Mouse (Mus musculus): ENCODE results near the gene Sardh. TPM values are rescaled to one million over a fixed set of nuclear protein-coding genes. Genes with fewer than 3 reads are reported as not detected.

The Sardh gene
- polyA plus RNA-seq, 1 experiment from 2014 or later: 12.9 TPM

DNA sequence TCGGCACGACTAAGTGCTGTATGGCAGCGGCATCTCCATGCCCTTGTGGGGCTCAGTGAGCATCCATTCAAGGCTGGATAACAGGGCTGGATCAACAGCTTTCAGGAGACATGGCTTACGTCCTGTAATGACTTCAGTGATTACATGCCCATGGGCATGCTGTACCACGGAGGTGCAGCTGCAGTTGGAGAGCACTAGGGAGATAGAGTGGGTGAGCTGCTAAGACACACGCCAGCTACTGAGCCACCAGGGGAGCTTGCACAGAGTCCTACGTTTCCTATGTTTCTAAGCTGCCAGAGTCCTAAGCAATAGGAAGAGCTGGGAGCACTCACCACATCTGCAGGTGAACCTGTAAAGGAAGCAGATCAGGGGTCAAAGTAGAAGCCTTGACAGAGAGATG is 30.7 kb upstream of the Sardh start:
- Histone ChIP-seq H3K4me2 (no peak overlapping the region), H3K4me3 (ENCODE audit: low read depth, low read length) (no peak overlapping the region), H3K9ac (ENCODE audit: low read depth, low read length) (no peak overlapping the region), H3K27me3 (ENCODE audit: control insufficient read depth, insufficient read depth, low read length) (no peaks in the 10 kb centered on the region), H3K9me3 (replicated peaks; ENCODE audit: control insufficient read depth, low read length) (peaks cover 2% of the 10 kb centered on the region; the same call in 1 of the 2 replicates), H3K36me3 (ENCODE audit: control insufficient read depth, insufficient read depth, low read length) (peaks cover 16% of the 10 kb centered on the region), H3K27ac (ENCODE audit: low read depth, low read length) (no peak overlapping the region), H3K4me1 (ENCODE audit: control insufficient read depth, insufficient read depth, low read length) (no peaks in the 10 kb centered on the region; the same call in 1 of the 2 replicates)
- ATAC-seq (replicated peaks; ENCODE audit: insufficient number of reproducible peaks, low FRiP score, low TSS enrichment): no peak
- 88% methylated on average over 7 of the region's 7 CpGs for WGBS (ENCODE audit: insufficient replicate concordance)

DNA sequence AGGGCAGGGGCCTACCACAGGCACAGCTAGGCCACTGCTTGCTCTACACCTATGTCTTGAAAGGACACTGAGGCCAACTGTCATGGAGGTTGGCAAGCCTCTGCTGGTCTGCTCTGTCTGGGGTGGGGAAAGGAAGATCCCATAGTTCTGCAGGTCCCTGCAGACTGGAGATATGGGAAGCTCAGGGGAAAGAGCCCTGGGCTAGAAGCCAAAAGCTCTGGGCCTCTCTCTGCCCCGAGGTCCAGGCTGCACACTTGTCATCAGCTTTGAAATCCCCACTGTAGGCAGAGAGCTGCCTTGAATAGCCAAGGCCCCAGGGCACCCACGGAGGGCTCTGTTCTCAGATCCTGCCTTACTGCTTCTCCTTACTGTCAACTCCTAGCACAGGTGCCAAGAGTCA is 20.2 kb upstream of the Sardh start:
- 49% methylated on average over 2 of the region's 2 CpGs for WGBS (ENCODE audit: insufficient replicate concordance)
- Histone ChIP-seq H3K4me1 (ENCODE audit: control insufficient read depth, insufficient read depth, low read length) (peaks cover 8% of the 10 kb centered on the region), H3K9me3 (replicated peaks; ENCODE audit: control insufficient read depth, low read length) (no peaks in the 10 kb centered on the region), H3K4me3 (ENCODE audit: low read depth, low read length) (no peak overlapping the region), H3K27me3 (ENCODE audit: control insufficient read depth, insufficient read depth, low read length) (no peaks in the 10 kb centered on the region), H3K4me2 (no peak overlapping the region), H3K27ac (ENCODE audit: low read depth, low read length) (peak overlapping the region; percentile 15; the same call in 1 of the 2 replicates), H3K9ac (ENCODE audit: low read depth, low read length) (0 out of 2 replicates have a peak overlapping the region, but pooled peaks have one; percentile 22), H3K36me3 (ENCODE audit: control insufficient read depth, insufficient read depth, low read length) (peaks cover 11% of the 10 kb centered on the region)
- ATAC-seq (replicated peaks; ENCODE audit: insufficient number of reproducible peaks, low FRiP score, low TSS enrichment): no peak

DNA sequence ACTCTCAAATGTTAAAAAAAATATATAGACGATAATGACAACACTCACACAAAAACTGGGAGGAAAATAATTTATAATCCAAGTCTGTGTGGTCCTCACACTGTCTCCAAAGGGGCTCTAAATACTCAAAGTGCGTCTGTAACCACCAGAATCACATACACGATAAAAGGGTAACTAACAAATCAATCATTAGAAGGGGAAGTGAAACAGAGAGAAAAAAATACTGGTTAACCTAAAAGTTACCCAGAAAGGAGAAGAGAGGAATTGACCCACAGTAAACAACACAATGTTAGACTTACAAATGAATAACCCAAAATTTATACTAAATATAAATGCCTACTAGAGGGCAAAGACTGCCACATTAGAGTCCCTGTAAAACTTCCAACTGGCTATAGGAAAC is 17.7 kb upstream of the Sardh start:
- 86% methylated on average over 3 of the region's 3 CpGs for WGBS (ENCODE audit: insufficient replicate concordance)
- Histone ChIP-seq H3K36me3 (ENCODE audit: control insufficient read depth, insufficient read depth, low read length) (peaks cover 6% of the 10 kb centered on the region), H3K27me3 (ENCODE audit: control insufficient read depth, insufficient read depth, low read length) (no peaks in the 10 kb centered on the region), H3K4me3 (ENCODE audit: low read depth, low read length) (no peak overlapping the region), H3K9ac (ENCODE audit: low read depth, low read length) (no peak overlapping the region), H3K9me3 (replicated peaks; ENCODE audit: control insufficient read depth, low read length) (no peaks in the 10 kb centered on the region), H3K27ac (ENCODE audit: low read depth, low read length) (no peak overlapping the region), H3K4me2 (no peak overlapping the region), H3K4me1 (ENCODE audit: control insufficient read depth, insufficient read depth, low read length) (peaks cover 8% of the 10 kb centered on the region)
- ATAC-seq (replicated peaks; ENCODE audit: insufficient number of reproducible peaks, low FRiP score, low TSS enrichment): no peak

DNA sequence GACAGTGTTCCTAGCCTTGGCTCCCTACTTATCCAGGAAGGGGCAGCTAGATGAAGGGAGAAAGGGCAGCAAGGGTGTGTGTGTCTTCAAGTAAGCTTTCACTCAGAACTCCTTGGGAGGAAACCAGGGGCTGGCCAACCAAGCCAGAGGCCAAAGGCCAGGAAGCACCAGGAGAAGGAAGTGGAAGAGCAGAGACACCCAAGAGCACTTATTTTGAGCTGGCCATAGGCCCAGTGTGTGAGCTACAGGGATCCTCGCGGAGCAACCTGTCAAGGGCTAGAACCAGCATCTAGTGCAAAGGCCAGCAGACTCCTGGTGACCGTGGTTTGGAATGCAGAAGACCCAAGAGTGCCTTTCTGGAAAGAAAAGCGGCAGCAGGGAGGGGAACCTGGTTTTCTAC is 14.8 kb upstream of the Sardh start:
- ATAC-seq (replicated peaks; ENCODE audit: insufficient number of reproducible peaks, low FRiP score, low TSS enrichment): no peak
- no peak overlapping the region for H3K4me3 ChIP-seq (ENCODE audit: low read depth, low read length)
- no peaks in the 10 kb centered on the region for H3K9me3 ChIP-seq (replicated peaks; ENCODE audit: control insufficient read depth, low read length)
- H3K27me3 ChIP-seq (ENCODE audit: control insufficient read depth, insufficient read depth, low read length): no peaks in the 10 kb centered on the region
- no peaks in the 10 kb centered on the region for H3K36me3 ChIP-seq (ENCODE audit: control insufficient read depth, insufficient read depth, low read length)
- peaks cover 1% of the 10 kb centered on the region for H3K4me1 ChIP-seq (ENCODE audit: control insufficient read depth, insufficient read depth, low read length)
- 82% methylated on average over 4 of the region's 4 CpGs for WGBS (ENCODE audit: insufficient replicate concordance)
- no peak overlapping the region for H3K9ac ChIP-seq (ENCODE audit: low read depth, low read length)
- H3K27ac ChIP-seq (ENCODE audit: low read depth, low read length): no peak overlapping the region
- no peak overlapping the region for H3K4me2 ChIP-seq

DNA sequence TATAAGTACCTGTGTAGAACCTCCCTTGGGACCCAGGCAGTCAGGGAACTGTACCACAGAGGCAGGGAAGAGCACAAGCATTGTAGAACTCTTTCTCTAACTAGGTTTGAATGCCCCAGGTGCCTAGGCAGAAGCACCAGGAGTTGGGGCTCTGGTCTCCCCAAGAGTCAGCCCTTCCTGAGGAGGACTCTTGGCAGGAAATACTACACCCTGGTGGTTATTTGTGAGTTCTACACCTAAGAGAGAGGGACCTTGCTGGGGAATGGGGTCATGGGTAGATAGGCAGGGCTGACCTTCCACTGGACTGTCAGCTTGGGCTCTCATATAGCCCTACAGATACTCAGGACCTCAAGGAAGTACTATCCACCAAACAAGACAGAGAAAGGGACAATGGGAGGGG is 3.3 kb upstream of the Sardh start:
- peaks cover 9% of the 10 kb centered on the region for H3K4me1 ChIP-seq (ENCODE audit: control insufficient read depth, insufficient read depth, low read length)
- no peak overlapping the region for H3K4me3 ChIP-seq (ENCODE audit: low read depth, low read length)
- H3K9ac ChIP-seq (ENCODE audit: low read depth, low read length): no peak overlapping the region
- H3K27me3 ChIP-seq (ENCODE audit: control insufficient read depth, insufficient read depth, low read length): no peaks in the 10 kb centered on the region
- no peak overlapping the region for H3K4me2 ChIP-seq
- H3K36me3 ChIP-seq (ENCODE audit: control insufficient read depth, insufficient read depth, low read length): no peaks in the 10 kb centered on the region
- no peak overlapping the region for H3K27ac ChIP-seq (ENCODE audit: low read depth, low read length)
- no peaks in the 10 kb centered on the region for H3K9me3 ChIP-seq (replicated peaks; ENCODE audit: control insufficient read depth, low read length)
- no peak for ATAC-seq (replicated peaks; ENCODE audit: insufficient number of reproducible peaks, low FRiP score, low TSS enrichment)

DNA sequence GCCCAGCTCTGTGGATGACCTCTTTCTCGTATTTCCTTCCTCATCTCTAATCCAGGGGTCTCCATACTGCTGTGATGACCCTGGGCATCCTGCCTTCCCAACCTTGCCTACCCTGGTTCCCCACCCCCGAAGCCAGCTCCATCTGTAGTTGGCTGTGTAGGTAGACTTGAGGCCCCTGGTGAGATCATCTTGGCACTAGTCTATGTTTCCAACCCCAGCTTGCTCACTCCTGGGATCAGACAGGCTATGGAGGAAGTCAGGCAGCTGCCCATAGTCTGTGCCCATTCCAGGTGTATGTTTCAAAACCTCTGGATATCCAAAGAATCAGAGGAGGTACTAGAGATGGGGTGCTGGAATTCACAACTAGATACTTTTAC is 662 bp downstream of the Sardh start:
- 0 out of 2 replicates have a peak, but pooled peaks cover 3% of the 10 kb centered on the region for H3K27me3 ChIP-seq (ENCODE audit: control insufficient read depth, insufficient read depth, low read length)
- H3K36me3 ChIP-seq (ENCODE audit: control insufficient read depth, insufficient read depth, low read length): no peaks in the 10 kb centered on the region
- no peaks in the 10 kb centered on the region for H3K9me3 ChIP-seq (replicated peaks; ENCODE audit: control insufficient read depth, low read length)
- H3K4me1 ChIP-seq (ENCODE audit: control insufficient read depth, insufficient read depth, low read length): peaks cover 10% of the 10 kb centered on the region
- no peak for ATAC-seq (replicated peaks; ENCODE audit: insufficient number of reproducible peaks, low FRiP score, low TSS enrichment)
- no peak overlapping the region for H3K4me2 ChIP-seq
- no peak overlapping the region for H3K4me3 ChIP-seq (ENCODE audit: low read depth, low read length)
- 40% methylated on average over 2 of the region's 2 CpGs for WGBS (ENCODE audit: insufficient replicate concordance)
- H3K27ac ChIP-seq (ENCODE audit: low read depth, low read length): peak overlapping the region; percentile 32
- no peak overlapping the region for H3K9ac ChIP-seq (ENCODE audit: low read depth, low read length)

DNA sequence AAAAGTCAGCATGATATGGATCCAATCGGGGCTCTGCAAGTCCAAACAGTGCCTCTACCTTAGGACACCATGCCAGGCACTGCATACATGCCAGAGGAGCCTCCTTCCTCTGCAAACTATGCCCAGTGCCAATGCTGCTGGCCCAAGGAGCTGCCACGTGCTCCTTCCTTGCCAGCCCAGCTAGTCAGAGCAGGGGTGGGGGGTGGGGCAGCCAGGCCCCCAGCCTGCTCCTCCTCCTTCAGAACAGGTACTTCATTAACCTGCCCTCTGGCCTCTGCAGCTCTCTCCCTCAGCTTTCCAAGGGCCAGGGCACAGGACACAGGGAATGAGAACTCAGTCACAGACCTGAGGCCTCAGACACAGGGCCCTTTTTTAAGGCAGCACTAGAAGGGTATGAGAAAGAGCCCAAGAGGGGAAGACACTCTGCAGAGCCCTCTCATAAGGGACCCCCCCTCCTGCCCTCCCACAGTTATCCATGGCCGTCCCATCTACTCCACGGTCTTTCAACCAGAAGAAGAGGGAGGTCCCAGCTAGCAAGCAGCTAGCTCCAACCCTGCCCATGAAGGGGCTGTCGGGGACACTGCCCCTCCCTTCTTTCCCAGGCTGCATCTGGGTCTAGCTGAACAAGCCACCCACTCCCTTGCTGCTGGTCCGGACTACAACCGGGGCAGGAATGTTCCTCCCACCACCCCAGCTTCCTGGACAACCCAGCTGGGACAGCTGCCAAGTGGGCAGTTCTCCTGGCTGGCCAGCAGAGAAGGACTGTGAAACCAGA is 1.2 kb downstream of the Sardh start:
- 32% methylated on average over 7 of the region's 7 CpGs for WGBS (ENCODE audit: insufficient replicate concordance)
- peak overlapping the region; percentile 50 for H3K4me2 ChIP-seq
- peaks cover 10% of the 10 kb centered on the region for H3K4me1 ChIP-seq (ENCODE audit: control insufficient read depth, insufficient read depth, low read length)
- no peaks in the 10 kb centered on the region for H3K9me3 ChIP-seq (replicated peaks; ENCODE audit: control insufficient read depth, low read length)
- H3K9ac ChIP-seq (ENCODE audit: low read depth, low read length): peak overlapping the region; percentile 50
- peak; percentile 83 for ATAC-seq (replicated peaks; ENCODE audit: insufficient number of reproducible peaks, low FRiP score, low TSS enrichment)
- 0 out of 2 replicates have a peak, but pooled peaks cover 3% of the 10 kb centered on the region for H3K27me3 ChIP-seq (ENCODE audit: control insufficient read depth, insufficient read depth, low read length)
- no peak overlapping the region for H3K4me3 ChIP-seq (ENCODE audit: low read depth, low read length)
- no peaks in the 10 kb centered on the region for H3K36me3 ChIP-seq (ENCODE audit: control insufficient read depth, insufficient read depth, low read length)
- peak overlapping the region; percentile 43; the same call in 1 of the 2 replicates for H3K27ac ChIP-seq (ENCODE audit: low read depth, low read length)

DNA sequence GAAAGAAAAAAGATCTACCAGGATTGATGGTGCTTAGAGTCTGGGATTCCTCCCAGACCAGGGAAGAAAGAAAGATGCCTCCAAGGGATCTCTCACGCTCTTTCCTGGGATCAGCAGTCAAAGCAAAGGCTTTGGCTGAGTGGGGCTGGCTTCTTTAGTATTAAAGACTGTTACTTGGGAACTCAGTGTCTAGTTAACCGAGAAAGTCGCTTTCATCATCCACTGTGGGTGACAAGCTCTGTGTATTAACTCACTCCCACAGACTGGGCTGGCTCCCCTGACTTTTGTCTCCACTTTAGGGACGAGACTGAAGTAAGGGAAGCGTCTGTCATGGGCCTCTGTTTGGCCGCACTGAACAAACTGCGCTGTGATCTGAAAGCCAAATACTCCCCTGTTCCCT is 2.2 kb downstream of the Sardh start:
- 61% methylated on average over 7 of the region's 7 CpGs for WGBS (ENCODE audit: insufficient replicate concordance)

DNA sequence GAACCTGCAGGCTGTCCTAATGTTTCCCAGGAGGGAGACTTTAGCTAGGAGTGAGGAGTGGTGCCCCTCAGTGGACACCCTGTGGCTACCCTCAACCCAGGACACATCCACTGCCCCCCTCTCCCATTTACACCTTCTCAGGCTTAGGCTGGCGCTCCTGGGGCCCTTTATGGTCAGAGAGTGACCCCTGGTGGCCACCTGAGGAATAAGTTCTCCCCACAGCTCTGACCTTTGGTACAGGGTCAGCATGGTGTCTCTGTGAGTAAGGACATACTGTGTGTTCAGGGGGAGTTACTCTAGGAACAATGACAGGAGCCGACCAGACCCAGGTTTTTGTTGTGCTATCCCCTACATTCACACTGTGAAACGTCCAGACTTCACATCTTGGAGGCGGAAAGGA is 10.8 kb downstream of the Sardh start:
- H3K9ac ChIP-seq (ENCODE audit: low read depth, low read length): no peak overlapping the region
- no peaks in the 10 kb centered on the region for H3K9me3 ChIP-seq (replicated peaks; ENCODE audit: control insufficient read depth, low read length)
- no peak overlapping the region for H3K27ac ChIP-seq (ENCODE audit: low read depth, low read length)
- no peak overlapping the region for H3K4me3 ChIP-seq (ENCODE audit: low read depth, low read length)
- ATAC-seq (replicated peaks; ENCODE audit: insufficient number of reproducible peaks, low FRiP score, low TSS enrichment): no peak
- peaks cover 9% of the 10 kb centered on the region; the same call in 1 of the 2 replicates for H3K27me3 ChIP-seq (ENCODE audit: control insufficient read depth, insufficient read depth, low read length)
- 21% methylated on average over 4 of the region's 4 CpGs for WGBS (ENCODE audit: insufficient replicate concordance)
- no peak overlapping the region for H3K4me2 ChIP-seq
- peaks cover 10% of the 10 kb centered on the region for H3K4me1 ChIP-seq (ENCODE audit: control insufficient read depth, insufficient read depth, low read length)
- H3K36me3 ChIP-seq (ENCODE audit: control insufficient read depth, insufficient read depth, low read length): no peaks in the 10 kb centered on the region

More for the DNA sequence above, 2.2 kb downstream of the Sardh start:
- H3K4me2 ChIP-seq: no peak overlapping the region
- H3K9me3 ChIP-seq (replicated peaks; ENCODE audit: control insufficient read depth, low read length): no peaks in the 10 kb centered on the region
- H3K4me1 ChIP-seq (ENCODE audit: control insufficient read depth, insufficient read depth, low read length): peaks cover 10% of the 10 kb centered on the region
- ATAC-seq (replicated peaks; ENCODE audit: insufficient number of reproducible peaks, low FRiP score, low TSS enrichment): no peak
- no peak overlapping the region for H3K27ac ChIP-seq (ENCODE audit: low read depth, low read length)
- H3K9ac ChIP-seq (ENCODE audit: low read depth, low read length): no peak overlapping the region
- no peaks in the 10 kb centered on the region for H3K36me3 ChIP-seq (ENCODE audit: control insufficient read depth, insufficient read depth, low read length)
- H3K27me3 ChIP-seq (ENCODE audit: control insufficient read depth, insufficient read depth, low read length): 0 out of 2 replicates have a peak, but pooled peaks cover 3% of the 10 kb centered on the region
- no peak overlapping the region for H3K4me3 ChIP-seq (ENCODE audit: low read depth, low read length)

All from heart, embryonic 11.5 days (tissue).